Mouse (Mus musculus): ENCODE measurements around the gene Aplp2. TPM values are rescaled to one million over a fixed set of nuclear protein-coding genes. Genes with fewer than 3 reads are reported as not detected.
A peak's percentile ranks its signal among the peaks of the same experiment; 100 is the strongest.

Aplp2 gene
- polyA plus RNA-seq, 1 experiment: 102 TPM

DNA sequence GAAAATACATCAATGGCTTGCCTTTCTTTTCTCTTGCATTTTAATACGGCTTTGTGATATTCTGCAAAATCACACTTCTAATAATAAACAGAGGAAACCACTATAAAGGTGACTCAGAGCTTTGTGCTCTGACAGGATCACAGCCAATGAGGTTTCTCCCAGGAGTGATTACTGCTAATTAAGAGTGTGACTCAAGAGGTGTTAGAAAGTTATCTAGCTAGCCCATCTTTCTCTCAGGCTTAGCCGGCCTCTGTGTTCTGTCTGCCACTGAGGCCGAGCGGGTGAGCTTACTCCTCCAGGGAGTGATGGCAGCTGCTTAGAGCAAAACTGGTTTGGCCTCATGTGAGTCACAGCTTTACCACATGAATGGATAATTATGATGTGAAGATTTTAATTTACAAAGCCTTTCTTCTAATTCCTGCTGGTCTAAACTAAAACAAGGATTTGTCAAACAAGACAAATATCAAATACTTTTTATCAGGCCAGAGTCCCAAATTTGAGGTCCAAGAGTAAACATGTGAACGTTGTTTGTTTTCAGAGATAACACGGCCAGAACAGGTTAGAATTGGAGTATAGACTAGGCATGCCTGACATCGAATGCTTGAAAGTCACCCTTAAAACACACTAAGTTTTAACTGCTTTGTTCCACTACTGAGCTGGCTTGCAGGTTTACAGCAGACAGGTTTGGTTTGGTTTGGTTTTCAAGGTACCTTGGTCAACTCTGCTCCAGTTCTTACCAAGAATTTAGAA, 6.2 kb upstream of the Aplp2 start:
- H3K4me3 ChIP-seq (replicated peaks; ENCODE audit: control insufficient read depth, low read depth, low read length): no peak overlapping the region
- H3K27ac ChIP-seq (ENCODE audit: control insufficient read depth, insufficient read depth, low read depth, low read length, poor library complexity): no peak overlapping the region
- no peak for TF ChIP-seq POLR2A (IDR thresholded peaks at IDR 0.05; ENCODE audit: borderline replicate concordance, control insufficient read depth, low read depth, low read length)
- no peak for TF ChIP-seq CTCF (IDR thresholded peaks at IDR 0.05; ENCODE audit: control insufficient read depth, insufficient read depth, low read length)
- WGBS: 53% methylated on average over 7 of the region's 7 CpGs
- H3K4me1 ChIP-seq (ENCODE audit: control insufficient read depth, insufficient read depth, low read length): no peaks in the 10 kb centered on the region; the same call in 1 of the 2 replicates

DNA sequence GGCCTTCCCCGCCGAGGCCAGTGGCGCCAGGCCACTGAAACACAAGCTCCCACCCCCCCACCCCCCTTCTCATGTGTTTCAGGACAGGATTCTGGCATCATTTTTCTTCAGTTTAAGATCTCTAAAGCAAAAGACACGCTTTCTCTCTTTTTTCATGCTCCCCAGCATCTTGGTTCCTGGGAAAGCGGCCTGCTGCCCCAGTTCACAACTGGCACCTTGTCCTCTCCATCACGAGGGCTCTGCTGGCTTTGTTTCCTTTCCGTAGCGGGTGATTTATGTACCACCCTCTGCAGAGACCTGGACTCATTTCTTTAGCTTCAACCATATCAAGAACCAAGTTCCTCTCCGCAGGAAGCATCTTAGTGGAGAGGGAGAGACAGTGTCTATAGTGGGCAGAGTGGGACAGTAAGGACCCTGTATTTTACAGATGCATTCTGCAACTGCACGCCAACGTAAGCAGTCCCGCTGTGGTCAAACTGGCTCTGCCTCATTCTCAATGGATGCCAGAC, 939 bp upstream of the Aplp2 start:
- H3K4me3 ChIP-seq (replicated peaks; ENCODE audit: control insufficient read depth, low read depth, low read length): peak overlapping the region; percentile 86
- H3K27ac ChIP-seq (ENCODE audit: control insufficient read depth, insufficient read depth, low read depth, low read length, poor library complexity): no peak overlapping the region
- WGBS: 44% methylated on average over 12 of the region's 12 CpGs

DNA sequence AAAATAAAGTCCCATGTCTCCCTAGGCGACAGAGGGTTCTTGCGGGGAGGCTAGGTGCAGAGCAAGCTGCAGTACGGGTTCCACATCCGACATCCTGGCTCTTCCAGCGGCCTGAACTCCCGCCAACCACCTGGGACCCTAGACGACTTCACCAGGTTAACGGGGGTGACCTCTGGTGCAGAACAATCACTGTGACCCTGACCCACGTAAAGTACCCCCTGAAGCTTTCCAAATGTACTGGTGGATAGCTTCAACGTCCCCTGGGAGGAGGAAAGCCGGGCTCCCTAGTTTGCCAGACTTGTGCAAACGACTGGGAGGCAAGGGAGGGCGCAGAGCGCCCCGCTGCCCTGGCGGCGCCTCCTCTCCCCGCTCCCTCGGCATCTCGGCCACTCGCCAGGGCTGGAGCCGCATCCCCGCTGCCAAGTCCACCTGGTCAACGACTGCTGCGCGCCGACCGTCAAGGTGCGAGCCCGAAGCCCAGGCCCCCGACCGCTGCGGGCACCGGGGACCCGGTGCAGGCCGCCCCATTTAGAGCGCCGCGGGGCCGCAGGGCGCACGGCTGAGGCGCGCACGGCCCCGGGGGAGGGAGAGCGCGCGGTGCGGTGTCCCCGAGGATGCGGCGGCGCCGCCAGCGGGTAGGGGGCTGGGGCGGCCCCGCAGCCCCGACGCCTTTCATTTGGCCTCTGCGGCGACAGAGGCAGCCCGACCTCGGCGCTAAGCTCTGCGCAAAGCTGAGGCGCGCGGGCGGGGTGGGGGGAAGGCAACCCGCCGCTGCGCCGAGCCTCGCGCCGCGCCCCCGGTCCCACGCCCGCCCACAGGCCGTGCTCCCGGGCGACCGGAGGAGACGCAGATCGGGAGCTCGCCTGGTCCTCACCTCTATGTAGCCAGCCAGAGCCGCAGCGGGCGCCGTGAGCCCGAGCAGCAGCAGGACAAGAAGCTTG, 596 bp downstream of the Aplp2 start:
- WGBS: 1% methylated on average over 92 of the region's 93 CpGs
- H3K4me1 ChIP-seq (ENCODE audit: control insufficient read depth, insufficient read depth, low read length): no peaks in the 10 kb centered on the region; the same call in 1 of the 2 replicates
- TF ChIP-seq POLR2A (IDR thresholded peaks at IDR 0.05; ENCODE audit: borderline replicate concordance, control insufficient read depth, low read depth, low read length): no peak
- no peak for TF ChIP-seq CTCF (IDR thresholded peaks at IDR 0.05; ENCODE audit: control insufficient read depth, insufficient read depth, low read length)
- peak overlapping the region; percentile 90 for H3K27ac ChIP-seq (ENCODE audit: control insufficient read depth, insufficient read depth, low read depth, low read length, poor library complexity)
- peak overlapping the region; percentile 86 for H3K4me3 ChIP-seq (replicated peaks; ENCODE audit: control insufficient read depth, low read depth, low read length)

More for the DNA sequence above, 939 bp upstream of the Aplp2 start:
- TF ChIP-seq POLR2A (IDR thresholded peaks at IDR 0.05; ENCODE audit: borderline replicate concordance, control insufficient read depth, low read depth, low read length) (no peak), CTCF (IDR thresholded peaks at IDR 0.05; ENCODE audit: control insufficient read depth, insufficient read depth, low read length) (no peak)
- no peaks in the 10 kb centered on the region; the same call in 1 of the 2 replicates for H3K4me1 ChIP-seq (ENCODE audit: control insufficient read depth, insufficient read depth, low read length)

DNA sequence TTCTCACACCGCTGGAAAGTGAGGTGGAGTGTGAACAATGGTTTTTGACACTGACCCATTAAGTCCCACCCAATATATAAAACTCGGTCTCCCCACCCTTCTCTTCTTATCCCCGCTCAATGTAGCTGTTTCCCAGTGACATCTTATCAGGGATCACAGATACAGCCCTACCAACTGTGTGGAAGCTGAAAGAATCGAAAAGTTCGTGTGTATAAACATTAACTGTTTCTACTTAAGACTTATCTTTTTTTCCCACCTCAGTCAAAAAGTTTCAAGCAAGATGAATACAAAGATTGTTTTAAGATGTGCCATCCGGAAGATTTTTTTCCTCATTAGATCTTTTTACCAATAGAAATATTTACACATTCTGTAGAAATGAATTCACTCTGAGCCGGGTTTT, 1.5 kb downstream of the Aplp2 start:
- no peak overlapping the region for H3K27ac ChIP-seq (ENCODE audit: control insufficient read depth, insufficient read depth, low read depth, low read length, poor library complexity)
- peak overlapping the region; percentile 19 for H3K4me3 ChIP-seq (replicated peaks; ENCODE audit: control insufficient read depth, low read depth, low read length)
- WGBS: 31% methylated on average over 7 of the region's 7 CpGs
- no peak for TF ChIP-seq CTCF (IDR thresholded peaks at IDR 0.05; ENCODE audit: control insufficient read depth, insufficient read depth, low read length)
- no peak for TF ChIP-seq POLR2A (IDR thresholded peaks at IDR 0.05; ENCODE audit: borderline replicate concordance, control insufficient read depth, low read depth, low read length)
- H3K4me1 ChIP-seq (ENCODE audit: control insufficient read depth, insufficient read depth, low read length): no peaks in the 10 kb centered on the region; the same call in 1 of the 2 replicates

DNA sequence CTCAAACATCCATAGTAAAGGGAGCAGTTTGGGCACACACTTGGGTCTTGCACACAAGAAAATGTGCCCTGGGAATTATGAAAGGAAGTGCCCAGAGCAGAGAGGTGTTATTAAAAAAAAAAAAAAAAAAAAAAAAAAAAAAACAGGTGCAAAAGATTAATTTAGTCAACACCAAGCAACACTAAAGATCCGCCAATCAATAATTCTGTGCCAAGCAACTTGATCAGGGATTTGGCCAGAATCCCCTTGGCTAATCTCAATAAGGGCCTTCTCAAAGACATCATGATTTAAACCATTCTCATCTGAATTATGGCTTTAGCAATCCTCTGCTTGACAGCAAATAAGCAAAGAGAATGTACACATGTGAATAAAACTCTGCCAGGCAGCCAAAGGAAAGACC, 2.1 kb downstream of the Aplp2 start:
- H3K4me1 ChIP-seq (ENCODE audit: control insufficient read depth, insufficient read depth, low read length): no peaks in the 10 kb centered on the region; the same call in 1 of the 2 replicates
- no peak overlapping the region for H3K4me3 ChIP-seq (replicated peaks; ENCODE audit: control insufficient read depth, low read depth, low read length)
- H3K27ac ChIP-seq (ENCODE audit: control insufficient read depth, insufficient read depth, low read depth, low read length, poor library complexity): no peak overlapping the region
- WGBS: 97% methylated on average over 1 of the region's 1 CpGs
- TF ChIP-seq CTCF (IDR thresholded peaks at IDR 0.05; ENCODE audit: control insufficient read depth, insufficient read depth, low read length) (no peak), POLR2A (IDR thresholded peaks at IDR 0.05; ENCODE audit: borderline replicate concordance, control insufficient read depth, low read depth, low read length) (no peak)

DNA sequence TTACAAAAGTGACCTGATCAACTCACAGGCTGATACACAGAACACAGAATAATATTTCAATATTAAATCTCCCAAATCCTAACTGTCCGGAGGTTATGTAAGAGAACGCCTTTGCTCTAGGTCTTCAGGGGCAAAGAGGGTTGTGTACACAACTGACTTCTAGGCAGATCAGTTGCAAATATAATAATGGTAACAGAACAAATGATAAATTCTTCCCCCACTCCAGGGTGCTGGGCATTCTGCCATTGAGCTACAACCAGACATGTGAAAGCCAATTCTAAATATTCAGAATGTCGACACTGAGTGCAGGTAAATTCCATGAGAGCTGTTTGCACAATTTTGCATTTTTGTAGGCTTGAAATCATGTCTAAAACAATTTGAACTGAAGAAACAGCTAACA, 3.9 kb downstream of the Aplp2 start:
- TF ChIP-seq POLR2A (IDR thresholded peaks at IDR 0.05; ENCODE audit: borderline replicate concordance, control insufficient read depth, low read depth, low read length) (no peak), CTCF (IDR thresholded peaks at IDR 0.05; ENCODE audit: control insufficient read depth, insufficient read depth, low read length) (no peak)
- Histone ChIP-seq H3K4me3 (replicated peaks; ENCODE audit: control insufficient read depth, low read depth, low read length) (no peak overlapping the region), H3K4me1 (ENCODE audit: control insufficient read depth, insufficient read depth, low read length) (no peaks in the 10 kb centered on the region; the same call in 1 of the 2 replicates), H3K27ac (ENCODE audit: control insufficient read depth, insufficient read depth, low read depth, low read length, poor library complexity) (no peak overlapping the region)
- WGBS: 84% methylated on average over 3 of the region's 3 CpGs

DNA sequence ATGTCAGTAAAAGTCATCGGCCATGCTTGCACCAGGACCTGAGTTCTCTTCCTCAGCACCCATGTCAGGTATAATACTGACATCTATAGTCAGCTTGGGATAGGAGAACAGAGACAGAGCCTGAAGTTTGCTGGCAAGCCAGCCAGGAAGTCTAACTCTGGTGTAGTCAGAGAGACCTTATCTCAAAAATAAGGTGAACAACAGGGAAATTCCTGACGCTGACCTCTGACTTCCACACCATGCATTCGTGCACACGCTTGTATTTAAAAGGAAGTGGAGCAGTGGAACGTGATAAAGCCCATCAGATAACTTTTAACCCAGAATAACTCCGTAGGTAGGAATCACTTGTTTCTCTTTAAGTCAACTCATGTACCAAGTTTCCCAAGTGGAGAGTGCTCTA, 6.9 kb downstream of the Aplp2 start:
- Histone ChIP-seq H3K27ac (ENCODE audit: control insufficient read depth, insufficient read depth, low read depth, low read length, poor library complexity) (no peak overlapping the region), H3K4me3 (replicated peaks; ENCODE audit: control insufficient read depth, low read depth, low read length) (no peak overlapping the region), H3K4me1 (ENCODE audit: control insufficient read depth, insufficient read depth, low read length) (no peaks in the 10 kb centered on the region)
- TF ChIP-seq CTCF (IDR thresholded peaks at IDR 0.05; ENCODE audit: control insufficient read depth, insufficient read depth, low read length): no peak
- TF ChIP-seq POLR2A (IDR thresholded peaks at IDR 0.05; ENCODE audit: borderline replicate concordance, control insufficient read depth, low read depth, low read length): no peak
- 31% methylated on average over 6 of the region's 6 CpGs for WGBS
